Mouse (Mus musculus) kidney, postnatal 0 days (tissue): ENCODE results near the gene Nfu1. TPM values are rescaled to one million over a fixed set of nuclear protein-coding genes. Genes with fewer than 3 reads are reported as not detected.
A peak's percentile ranks its signal among the peaks of the same experiment; 100 is the strongest.

Experiments
- ATAC-seq: fragments of 200-750 bp; cut with Nextera tagmentation; replicated peaks from 2 replicates; pipeline ENCODE4 v1.8.0; 2017; ENCODE audit warnings: low read depth, moderate number of reproducible peaks, moderate TSS enrichment, moderate library complexity; ENCODE audit not compliant: low FRiP score
- DNase-seq: peaks from one replicate; pipeline ENCODE4 v3.0.0-alpha.2; 2016; ENCODE audit warnings: low spot score
- H3K27ac ChIP-seq: fragments of 300-500 bp; sonication (generic); 2 replicates; pipeline ENCODE4 v1.5.1; 2014; ENCODE audit warnings: mild to moderate bottlenecking
- H3K27me3 ChIP-seq: fragments of 300-500 bp; sonication (generic); 2 replicates; pipeline ENCODE4 v1.6.1; 2014; ENCODE audit warnings: low read length, mixed read lengths; ENCODE audit not compliant: insufficient read depth
- H3K36me3 ChIP-seq: fragments of 300-500 bp; sonication (generic); 2 replicates; pipeline ENCODE4 v1.6.1; 2014; ENCODE audit warnings: low read length, mixed read lengths; ENCODE audit not compliant: insufficient read depth
- H3K4me1 ChIP-seq: fragments of 300-500 bp; sonication (generic); replicated peaks from 2 replicates; pipeline ENCODE4 v1.6.1; 2014; ENCODE audit warnings: antibody characterized with exemption, low read length, mixed read lengths; ENCODE audit not compliant: insufficient read depth
- H3K4me2 ChIP-seq: fragments of 300-500 bp; sonication (generic); 2 replicates; pipeline ENCODE4 v1.6.1; 2014; ENCODE audit warnings: mild to moderate bottlenecking, low read length, moderate library complexity, mixed read lengths
- H3K4me3 ChIP-seq: fragments of 300-500 bp; sonication (generic); replicated peaks from 2 replicates; pipeline ENCODE4 v1.5.1; 2014; ENCODE audit warnings: low read depth, low read length
- H3K9ac ChIP-seq: fragments of 300-500 bp; sonication (generic); 2 replicates; pipeline ENCODE4 v1.6.1; 2014; ENCODE audit warnings: low read depth, low read length
- H3K9me3 ChIP-seq: fragments of 300-500 bp; sonication (generic); replicated peaks from 2 replicates; pipeline ENCODE4 v1.6.1; 2016; ENCODE audit warnings: low read length, inconsistent platforms, mixed read lengths
- CTCF ChIP-seq: IDR thresholded peaks from 2 replicates; pipeline ENCODE4 v1.5.1; 2016; ENCODE audit warnings: antibody characterized with exemption, low read depth, mild to moderate bottlenecking, moderate library complexity
- WGBS: fragments of 180-500 bp; shearing (Covaris S2); extraction: QIAGEN DNeasy Blood & Tissue Kit; methylation state at CpG from one replicate; pipeline ENCODE4 v1.1.7; 2014; 5-methylcytosine and 5-hydroxymethylcytosine counted together
- polyA plus RNA-seq: library from polyadenylated mRNA; unstranded; fragments of >200 nt; fragmentation: Nextera tagmentation; extraction: Ambion mirVana; gene quantifications from 2 replicates; pipeline ENCODE4 v1.2.1, GENCODE M21; 2015

Gene Nfu1
- polyA plus RNA-seq, 1 experiment from 2014 or later = 115 TPM

DNA sequence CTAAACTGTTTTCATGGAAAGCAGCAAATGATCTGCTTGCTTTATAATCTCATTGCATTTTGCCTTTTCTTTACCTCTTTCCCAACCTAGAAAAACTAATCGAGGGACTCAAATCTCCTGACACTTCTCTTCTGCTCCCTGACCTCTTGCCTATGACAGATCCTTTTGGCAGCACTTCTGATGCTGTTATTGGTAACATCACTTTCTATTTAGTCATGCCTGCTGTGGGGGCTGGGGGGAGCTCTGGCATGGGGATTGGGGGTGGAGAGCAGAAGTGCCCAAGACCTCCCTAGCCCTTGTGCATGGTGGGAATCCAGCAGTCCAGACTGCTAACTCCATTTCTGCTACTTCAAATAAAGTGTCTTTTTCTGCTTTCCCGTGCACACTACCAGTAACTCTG is 27.8 kb upstream of the Nfu1 start:
- Histone ChIP-seq H3K4me3 (no peak overlapping the region), H3K27ac (no peak overlapping the region), H3K36me3 (no peaks in the 10 kb centered on the region; the same call in 1 of the 2 replicates), H3K9ac (no peak overlapping the region), H3K4me1 (no peaks in the 10 kb centered on the region), H3K9me3 (no peaks in the 10 kb centered on the region), H3K27me3 (no peaks in the 10 kb centered on the region), H3K4me2 (no peak overlapping the region)
- DNase-seq = no peak
- 91% methylated on average over 2 of the region's 2 CpGs for WGBS
- ATAC-seq = no peak
- no peak for TF ChIP-seq CTCF

DNA sequence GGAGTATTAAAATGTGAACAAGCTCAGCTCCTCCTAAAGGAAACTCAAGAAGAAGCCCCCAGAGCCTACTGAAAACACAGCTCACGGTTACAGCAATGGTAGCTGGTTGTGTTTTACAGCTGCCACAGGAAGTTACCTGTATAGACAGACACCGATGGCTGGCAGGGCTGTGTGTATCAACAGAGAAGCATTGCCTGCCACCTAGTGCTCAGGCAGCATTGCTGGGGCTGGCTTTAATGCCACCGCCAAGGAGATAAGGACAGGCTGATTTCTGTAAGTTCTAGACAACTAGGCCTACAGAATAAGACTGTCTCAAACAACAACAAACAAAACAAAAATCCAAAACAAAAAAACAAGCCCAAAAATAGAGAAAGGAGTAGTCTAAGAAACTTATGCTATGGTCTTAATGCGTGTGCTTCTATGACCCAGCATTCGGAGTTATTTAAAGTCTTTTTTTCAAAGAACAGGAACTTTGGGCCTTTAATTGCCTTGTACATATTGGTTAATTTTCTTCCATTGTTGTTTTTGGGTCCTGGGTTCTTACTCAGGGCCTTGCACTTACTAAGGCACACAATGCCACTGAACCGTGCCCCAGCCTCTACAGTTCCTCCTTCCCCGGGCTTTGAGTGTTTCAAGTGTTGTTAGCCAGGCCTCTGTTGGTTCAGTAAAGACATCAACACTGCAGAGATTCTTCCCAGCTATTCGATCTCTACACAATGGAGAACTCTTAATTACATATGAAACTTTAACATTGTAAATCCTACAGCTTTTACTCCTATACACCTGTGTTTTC is 23.5 kb upstream of the Nfu1 start:
- no peaks in the 10 kb centered on the region for H3K4me1 ChIP-seq
- no peaks in the 10 kb centered on the region for H3K27me3 ChIP-seq
- DNase-seq (no peak), ATAC-seq (no peak)
- no peaks in the 10 kb centered on the region for H3K9me3 ChIP-seq
- WGBS = 84% methylated on average over 8 of the region's 8 CpGs
- H3K4me3 ChIP-seq = no peak overlapping the region
- H3K27ac ChIP-seq = no peak overlapping the region
- H3K4me2 ChIP-seq = no peak overlapping the region
- TF ChIP-seq CTCF = peak; percentile 49
- no peaks in the 10 kb centered on the region for H3K36me3 ChIP-seq
- H3K9ac ChIP-seq = no peak overlapping the region

DNA sequence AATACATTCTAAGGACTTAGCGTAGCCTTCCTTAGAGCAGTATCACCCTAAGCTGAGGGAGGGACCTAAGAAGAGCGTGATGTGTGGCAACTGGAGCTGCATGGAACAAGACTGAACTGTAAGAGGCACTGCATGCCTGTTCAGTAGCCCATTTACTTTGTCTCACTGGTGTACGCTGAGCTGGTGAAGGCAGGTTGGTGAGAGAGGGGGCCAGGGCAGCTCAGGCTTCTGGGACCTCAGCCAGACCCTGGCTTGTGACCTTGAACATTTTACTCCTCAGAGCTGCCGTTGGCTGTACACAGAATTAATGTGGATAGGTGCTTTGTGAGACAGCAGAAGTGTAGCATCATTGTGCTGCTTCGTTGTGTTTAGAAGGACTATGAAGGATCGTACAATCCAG is 19.5 kb upstream of the Nfu1 start:
- ATAC-seq (no peak), DNase-seq (no peak)
- no peak for TF ChIP-seq CTCF

DNA sequence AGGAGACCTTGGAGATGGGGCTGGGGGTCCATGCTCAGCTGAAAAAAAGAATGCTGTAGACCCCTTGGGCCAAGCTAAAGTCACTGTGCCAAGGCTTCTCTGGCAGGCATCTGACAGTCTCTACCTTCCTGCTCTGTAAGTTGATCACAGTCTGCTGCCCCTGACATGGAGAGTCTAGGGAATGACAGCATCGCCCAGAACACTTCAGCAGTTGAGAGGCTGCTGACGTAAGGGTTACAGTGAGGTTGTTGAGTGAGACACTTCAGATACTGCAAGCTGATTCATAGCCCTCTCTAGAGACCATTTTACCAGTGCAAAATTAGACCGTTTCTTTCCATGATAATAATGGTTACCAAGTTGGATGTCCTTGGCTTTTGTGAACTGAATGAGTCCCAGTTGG is 18.0 kb upstream of the Nfu1 start:
- no peak for DNase-seq
- ATAC-seq = no peak
- WGBS = 93% methylated on average over 3 of the region's 3 CpGs
- no peak overlapping the region for H3K4me3 ChIP-seq
- no peak overlapping the region for H3K4me2 ChIP-seq
- H3K9me3 ChIP-seq = no peaks in the 10 kb centered on the region
- no peak overlapping the region for H3K27ac ChIP-seq
- peaks cover 3% of the 10 kb centered on the region; the same call in 1 of the 2 replicates for H3K36me3 ChIP-seq
- no peaks in the 10 kb centered on the region for H3K4me1 ChIP-seq
- no peak overlapping the region for H3K9ac ChIP-seq
- no peaks in the 10 kb centered on the region for H3K27me3 ChIP-seq
- TF ChIP-seq CTCF = no peak

More for the DNA sequence above, 19.5 kb upstream of the Nfu1 start:
- Histone ChIP-seq H3K27ac (no peak overlapping the region), H3K9ac (no peak overlapping the region), H3K4me3 (no peak overlapping the region), H3K36me3 (no peaks in the 10 kb centered on the region), H3K27me3 (no peaks in the 10 kb centered on the region), H3K4me2 (no peak overlapping the region), H3K9me3 (no peaks in the 10 kb centered on the region), H3K4me1 (no peaks in the 10 kb centered on the region)
- WGBS = 82% methylated on average over 6 of the region's 6 CpGs

DNA sequence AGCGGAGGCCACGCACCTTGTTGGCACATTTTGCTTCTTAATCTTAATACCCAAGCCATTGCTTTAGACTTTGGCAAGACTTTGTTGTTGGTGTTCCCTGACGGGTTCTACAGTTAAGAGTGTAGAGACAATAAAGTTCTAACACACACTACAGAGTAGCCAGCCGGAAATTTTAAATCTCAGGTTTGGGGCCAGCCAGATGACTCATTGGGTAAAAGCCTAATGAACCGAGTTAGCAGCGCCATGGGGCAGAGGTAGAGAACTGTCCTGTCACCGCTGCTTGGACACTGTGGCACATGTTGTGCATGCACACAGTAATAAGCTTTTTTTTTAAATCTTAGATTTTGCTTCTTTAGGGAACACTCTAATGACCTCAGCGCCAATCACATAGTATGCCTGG is 16.7 kb upstream of the Nfu1 start:
- Histone ChIP-seq H3K9me3 (no peaks in the 10 kb centered on the region), H3K9ac (no peak overlapping the region), H3K4me3 (no peak overlapping the region), H3K36me3 (peaks cover 11% of the 10 kb centered on the region; the same call in 1 of the 2 replicates), H3K27ac (no peak overlapping the region), H3K4me1 (no peaks in the 10 kb centered on the region), H3K27me3 (no peaks in the 10 kb centered on the region), H3K4me2 (no peak overlapping the region)
- ATAC-seq (no peak), DNase-seq (no peak)
- WGBS = 82% methylated on average over 8 of the region's 8 CpGs
- TF ChIP-seq CTCF = no peak

DNA sequence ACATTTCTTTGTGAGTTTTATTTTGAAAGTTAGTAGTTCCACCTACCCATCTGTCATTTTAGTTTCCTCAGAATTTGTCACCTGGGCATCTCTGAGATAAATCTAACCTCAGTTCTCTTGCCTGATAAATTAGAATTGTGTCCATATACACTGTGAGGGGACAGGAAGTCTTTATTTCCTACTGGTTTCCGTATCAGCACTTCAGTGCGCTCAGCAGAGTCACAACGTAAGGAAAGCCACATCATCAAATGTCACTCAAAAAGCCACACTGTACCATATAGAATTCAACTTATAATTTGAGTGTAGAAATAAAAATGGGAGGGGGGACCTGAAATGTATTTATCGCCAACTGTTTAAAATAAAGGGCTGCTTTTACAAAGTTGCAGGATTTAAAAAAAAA is 14.8 kb upstream of the Nfu1 start:
- H3K4me2 ChIP-seq = no peak overlapping the region
- no peak overlapping the region for H3K4me3 ChIP-seq
- H3K4me1 ChIP-seq = no peaks in the 10 kb centered on the region
- no peaks in the 10 kb centered on the region for H3K27me3 ChIP-seq
- H3K36me3 ChIP-seq = peaks cover 13% of the 10 kb centered on the region
- H3K9me3 ChIP-seq = no peaks in the 10 kb centered on the region
- no peak overlapping the region for H3K27ac ChIP-seq
- no peak for ATAC-seq
- 78% methylated on average over 4 of the region's 4 CpGs for WGBS
- DNase-seq = no peak
- H3K9ac ChIP-seq = no peak overlapping the region
- no peak for TF ChIP-seq CTCF
